Mouse (Mus musculus) right cerebral cortex, adult 2 months (tissue): ENCODE data around the gene Apbb2.

ENCODE experiments used
- DNase-seq, 2 experiments: peaks; one replicate each; pipeline ENCODE4 v3.0.0; 2021 to 2022; ENCODE audit warnings: low spot score in 2 of 2

Gene Apbb2

DNA sequence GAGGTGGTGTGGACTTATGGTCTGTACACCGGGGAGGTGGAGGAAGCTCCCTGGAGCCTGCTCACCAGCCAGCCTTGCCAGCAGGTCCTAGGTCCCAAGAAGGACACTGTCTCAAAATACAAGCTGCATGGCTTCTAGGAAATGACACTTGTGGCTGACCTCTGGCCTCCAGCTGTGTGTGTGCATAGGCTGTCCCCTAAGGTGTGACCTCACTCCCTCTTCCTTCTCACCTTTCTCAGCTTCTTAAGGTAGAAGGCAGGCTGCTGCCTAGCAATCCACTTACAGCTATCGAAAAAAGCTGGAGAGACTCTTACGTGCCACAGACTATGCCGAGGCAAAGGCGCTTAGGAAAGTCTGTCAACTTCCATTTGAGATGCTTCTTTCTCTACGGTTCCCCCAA is 142.8 kb downstream of the Apbb2 start:
- no peak for DNase-seq

DNA sequence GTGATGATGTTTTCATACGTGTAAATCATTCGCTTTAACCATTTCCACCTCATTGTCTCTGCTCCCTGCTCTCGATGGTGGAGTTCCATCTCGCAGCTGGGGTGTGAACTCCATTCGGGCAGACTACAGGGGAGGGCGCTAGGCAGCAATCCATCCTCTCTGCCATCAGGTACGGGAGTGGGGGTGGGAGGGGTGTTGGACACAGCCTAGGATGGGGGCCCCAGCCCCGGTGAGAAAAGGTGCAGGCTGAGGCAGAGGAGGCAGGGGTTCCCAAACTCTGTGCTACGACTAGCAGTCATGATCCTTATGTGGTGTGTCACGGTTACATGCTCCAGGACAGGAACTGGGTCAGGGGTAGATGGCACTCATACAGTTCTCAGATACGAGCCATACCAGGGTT is 144.4 kb downstream of the Apbb2 start:
- DNase-seq: no peak

DNA sequence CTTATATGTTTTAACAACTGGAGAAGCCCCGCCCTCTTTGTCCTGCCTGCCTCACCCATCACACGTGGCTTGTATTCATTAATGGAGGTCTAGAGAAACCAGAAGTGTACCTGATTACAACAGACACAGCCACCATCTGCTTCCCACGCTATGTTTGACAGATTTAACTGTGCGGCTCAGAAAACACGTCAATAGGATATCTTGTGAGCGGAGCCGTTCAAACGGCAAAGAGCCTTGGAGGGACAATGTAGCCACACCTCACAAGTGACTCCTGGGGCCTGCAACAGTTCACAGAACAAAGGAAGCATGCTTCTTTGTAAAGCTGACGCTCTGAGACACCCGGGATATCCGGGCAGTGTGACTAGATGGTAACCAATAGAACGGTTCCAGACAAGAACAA is 145.0 kb downstream of the Apbb2 start:
- no peak for DNase-seq

DNA sequence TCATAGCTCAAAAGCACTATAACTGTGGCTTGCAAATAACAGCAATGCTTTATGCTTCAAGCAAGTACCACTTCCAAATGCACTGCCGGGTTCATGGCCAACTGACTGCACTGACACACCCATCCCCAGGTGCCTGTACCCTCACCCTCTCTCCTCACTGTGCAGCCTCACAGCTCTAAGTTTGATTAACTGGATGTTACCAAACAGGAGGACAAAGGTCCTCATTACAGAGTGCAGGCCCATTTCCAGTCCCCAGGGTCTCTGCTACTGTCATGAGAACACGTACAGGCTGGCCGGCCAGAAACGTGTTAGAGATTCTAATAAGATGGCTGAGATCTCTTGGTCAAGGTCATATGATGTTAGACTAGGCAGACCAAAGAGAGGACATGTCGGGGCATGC is 147.7 kb downstream of the Apbb2 start:
- no peak for DNase-seq

DNA sequence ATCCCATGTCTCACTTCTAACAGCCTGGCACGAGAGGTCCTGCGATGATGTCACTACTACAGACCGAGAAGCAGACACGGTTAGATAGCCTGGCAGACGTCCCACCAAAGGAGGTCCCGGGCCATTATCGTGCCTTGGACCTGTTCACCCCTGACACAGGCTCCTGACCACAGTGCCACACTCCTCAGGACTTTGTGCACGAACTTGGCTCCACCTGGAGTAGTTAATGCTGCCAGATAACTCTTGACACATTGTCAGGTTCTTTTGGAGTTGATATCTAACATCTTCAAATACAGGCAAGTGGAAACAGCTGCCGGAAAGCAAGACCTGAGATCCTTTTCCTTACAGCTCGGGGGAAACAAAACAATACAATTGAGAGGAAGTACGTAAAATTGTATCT is 148.9 kb downstream of the Apbb2 start:
- no peak for DNase-seq

DNA sequence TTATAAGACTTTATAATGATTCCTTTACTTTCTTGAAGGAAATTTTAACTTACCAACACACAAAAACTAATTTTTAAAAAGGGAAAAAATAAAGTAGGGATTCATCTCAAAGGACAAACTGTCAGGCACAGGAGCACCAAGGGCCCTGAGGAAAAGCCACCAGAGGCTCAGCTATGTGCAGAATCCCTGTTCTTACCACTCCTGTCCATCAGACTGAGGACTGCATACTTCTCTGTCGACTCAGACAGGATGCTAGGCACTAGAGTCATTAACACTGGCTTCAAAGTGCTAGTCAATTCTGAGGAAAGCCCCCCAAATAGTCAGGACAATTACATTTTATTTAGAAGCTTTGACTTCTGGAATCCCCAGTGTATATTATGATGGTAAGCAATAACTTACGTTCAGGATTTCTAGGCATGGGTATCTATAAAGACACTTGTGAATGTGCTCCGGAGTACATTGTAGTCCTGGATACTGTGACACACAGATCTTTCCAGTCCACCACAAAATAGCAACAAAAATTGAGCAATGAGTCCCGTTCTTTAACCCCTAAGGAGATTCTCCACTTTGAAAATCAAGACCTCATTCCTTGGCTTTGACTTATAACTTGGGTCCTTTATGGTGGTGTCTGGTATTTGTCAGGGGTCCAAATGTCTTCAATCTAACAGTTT is 150.1 kb downstream of the Apbb2 start:
- no peak for DNase-seq

DNA sequence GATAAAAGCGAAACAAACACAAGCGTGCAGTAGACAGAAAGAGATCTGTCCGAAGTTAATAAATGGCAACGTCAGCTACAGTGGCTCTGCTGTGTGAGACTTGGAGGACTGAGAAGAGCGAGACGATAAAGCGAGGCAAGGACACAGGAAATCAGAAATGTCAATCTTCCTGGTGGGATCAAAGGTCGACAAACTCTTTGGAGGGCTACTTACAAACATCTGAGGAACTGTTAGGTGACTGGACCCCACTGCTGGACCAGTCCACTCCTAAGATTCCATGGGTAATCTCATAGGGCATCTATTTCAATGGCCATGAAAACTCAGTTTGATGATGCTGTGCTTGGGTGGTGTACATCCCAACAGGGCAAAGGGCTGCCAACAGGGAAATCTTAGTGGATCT is 155.9 kb downstream of the Apbb2 start:
- DNase-seq: no peak

DNA sequence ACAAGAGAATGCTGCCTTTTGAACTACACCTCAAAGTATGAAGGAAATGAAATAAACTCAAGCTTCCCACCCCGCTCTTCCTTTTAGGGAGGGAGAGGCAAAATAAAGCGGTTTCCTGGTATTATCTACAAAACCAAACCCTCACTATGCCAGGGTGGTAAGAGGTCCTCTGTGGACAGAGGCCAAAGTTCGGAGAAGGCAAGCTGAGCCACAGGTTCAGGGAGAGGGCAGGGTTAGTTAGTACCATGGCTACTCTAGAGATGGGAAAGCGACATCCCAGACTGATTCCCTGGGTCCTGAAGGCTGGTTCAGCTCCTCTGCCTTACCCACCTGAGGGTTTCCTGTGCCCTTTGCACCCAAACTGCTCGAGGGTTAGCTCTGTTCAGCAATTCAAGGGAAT is 159.7 kb downstream of the Apbb2 start:
- DNase-seq: no peak

DNA sequence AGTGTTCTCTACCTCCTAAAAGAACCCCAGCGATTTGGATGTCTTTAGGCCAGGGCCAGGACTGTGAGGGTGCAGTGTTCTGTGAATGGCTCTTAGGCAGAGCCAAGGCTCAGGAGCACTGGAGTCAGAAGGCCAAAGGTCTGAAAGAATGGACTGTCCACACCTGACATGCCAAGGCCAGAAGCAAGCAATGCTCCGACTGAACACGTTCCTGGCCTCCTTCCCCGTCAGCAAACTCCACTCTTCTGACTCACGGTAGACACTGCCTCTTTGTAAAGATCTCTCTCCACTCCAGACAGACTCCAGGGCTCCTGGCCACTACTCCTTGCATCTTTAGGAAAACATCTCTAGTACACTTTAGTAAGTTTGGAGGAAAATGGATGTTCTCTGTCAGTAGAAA is 163.3 kb downstream of the Apbb2 start:
- DNase-seq: no peak

DNA sequence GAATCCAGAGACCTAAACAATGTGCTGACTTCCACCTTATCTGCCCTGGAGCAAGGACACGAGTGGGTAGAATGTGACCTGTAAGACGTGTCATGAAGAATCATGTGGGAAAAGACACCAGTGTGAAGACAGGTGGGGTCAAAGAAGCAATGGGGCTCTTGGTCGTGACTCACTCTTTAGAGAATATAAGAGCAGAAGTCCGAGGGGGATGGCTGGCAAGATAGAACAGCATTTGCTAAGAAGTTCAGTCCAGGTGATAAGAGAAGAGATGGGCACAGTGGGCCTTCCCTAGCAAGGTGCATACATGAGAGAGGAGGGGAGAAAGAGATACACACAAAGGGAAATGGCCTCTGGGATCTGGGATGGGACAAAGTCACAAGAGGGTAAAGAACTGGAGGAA is 163.8 kb downstream of the Apbb2 start:
- no peak for DNase-seq

DNA sequence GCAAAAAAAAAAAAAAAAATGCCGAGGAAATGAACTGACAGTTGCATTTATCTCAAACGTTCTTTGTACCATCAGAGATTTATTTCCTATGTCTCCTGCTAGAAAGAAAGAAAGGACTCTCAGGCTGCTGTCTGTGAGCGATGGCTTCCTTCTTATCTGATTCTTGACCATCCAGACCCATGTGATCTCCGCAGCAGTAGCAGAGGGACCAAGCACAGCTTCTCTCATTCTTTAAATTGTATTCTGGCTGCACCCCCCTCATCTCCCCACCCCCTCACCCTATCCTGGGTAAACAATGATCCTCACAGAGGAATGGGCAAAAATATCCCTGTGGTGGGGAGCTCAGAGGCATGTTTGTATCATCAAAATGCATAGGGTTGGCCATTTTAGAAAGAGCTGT is 165.5 kb downstream of the Apbb2 start:
- no peak for DNase-seq

DNA sequence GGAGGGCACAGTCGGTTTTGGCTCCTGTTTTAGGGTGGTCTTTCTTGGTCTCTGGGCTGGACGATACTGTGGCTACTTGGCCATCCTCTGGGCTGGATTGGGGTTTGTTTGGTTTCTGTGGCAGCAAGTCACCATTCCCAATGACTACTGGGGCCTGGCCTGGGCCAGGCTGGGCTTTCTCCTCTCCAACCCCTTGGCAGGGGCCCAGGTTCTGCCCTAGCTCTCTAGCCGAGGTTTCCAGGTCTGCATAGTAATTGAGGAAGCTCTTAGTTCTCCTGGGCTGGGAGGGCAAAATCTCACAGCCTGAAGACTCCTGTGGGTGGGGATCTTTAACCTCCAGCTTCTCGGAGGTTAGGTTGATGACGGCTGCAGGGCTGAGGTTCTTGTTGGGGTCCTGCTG is 167.0 kb downstream of the Apbb2 start:
- DNase-seq: no peak

DNA sequence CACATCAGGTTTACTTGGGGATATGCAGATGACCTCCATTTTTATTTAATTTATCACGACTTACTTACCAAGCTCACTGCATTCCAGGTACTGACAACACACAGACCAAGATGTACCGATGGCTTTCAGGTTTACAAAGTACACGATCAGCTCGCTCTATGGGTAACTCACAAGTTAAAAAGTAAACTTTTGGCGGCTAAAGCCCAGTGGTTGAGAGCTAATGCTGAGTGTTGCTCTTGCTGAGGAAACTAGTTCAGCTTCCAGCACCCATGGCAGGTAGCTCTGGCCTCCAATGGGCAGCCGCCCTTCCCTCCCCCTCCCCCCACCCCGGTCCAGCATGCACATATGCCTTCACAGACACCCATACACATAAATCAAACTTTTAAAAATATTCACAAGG is 173.1 kb downstream of the Apbb2 start:
- no peak for DNase-seq

DNA sequence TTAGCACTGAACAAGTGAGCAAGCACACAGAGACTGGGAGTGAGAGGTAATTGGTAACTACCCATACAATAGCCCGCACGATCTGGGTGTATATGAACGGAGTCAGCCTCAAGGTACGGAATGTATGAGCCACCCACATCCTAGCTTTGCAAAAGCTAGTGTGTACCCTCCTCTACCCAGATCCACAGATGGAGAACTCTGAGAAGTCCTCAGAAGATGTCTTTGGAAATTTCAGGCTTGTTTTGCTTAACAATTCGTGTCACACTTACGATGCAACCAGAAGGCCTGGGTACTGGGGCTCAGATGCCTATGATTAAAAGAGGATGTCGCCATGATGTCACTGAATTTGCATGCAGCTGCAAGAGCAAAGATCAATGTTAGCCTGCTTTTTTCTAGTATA is 176.3 kb downstream of the Apbb2 start:
- DNase-seq: no peak

DNA sequence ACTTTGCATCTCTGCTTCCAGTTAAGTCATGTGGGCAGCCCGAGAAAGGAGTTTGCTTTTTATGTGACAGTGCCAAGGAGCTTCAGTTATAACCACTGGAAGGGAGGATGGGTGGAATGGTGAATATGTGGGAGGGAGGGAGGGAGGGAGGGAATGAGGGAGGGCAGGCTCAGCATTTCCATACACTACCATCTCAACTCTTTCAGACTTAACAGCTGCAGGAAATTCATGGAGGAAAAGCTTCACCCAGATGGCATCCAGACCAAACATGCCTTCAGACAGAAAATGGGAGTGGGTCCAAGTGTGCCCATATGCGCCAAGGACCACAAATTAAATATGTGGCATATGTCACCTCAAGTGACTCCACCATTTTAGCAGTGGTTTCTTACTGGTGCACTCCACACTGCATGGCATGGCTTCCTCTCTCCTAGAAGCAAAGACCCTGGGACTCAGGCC is 181.8 kb downstream of the Apbb2 start:
- no peak for DNase-seq

DNA sequence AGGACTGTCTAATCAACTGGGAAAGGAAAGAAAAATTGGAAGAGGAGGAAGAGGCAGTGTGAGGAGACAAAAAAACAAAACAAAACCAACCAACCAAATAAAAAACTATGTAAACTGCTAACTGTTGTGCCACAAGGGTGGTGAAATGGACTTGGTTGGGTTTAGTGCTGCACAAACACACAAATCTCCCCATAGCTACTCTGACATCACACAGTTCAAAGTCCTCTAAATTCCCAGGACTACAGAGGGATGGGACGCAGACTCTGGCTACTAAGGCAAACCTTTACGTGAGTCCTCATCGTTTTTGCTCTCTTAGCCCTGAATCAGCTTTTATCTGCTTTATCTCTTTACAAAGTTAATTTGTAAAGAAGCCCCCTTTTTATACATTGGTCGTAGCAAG is 183.4 kb downstream of the Apbb2 start:
- DNase-seq: no peak

DNA sequence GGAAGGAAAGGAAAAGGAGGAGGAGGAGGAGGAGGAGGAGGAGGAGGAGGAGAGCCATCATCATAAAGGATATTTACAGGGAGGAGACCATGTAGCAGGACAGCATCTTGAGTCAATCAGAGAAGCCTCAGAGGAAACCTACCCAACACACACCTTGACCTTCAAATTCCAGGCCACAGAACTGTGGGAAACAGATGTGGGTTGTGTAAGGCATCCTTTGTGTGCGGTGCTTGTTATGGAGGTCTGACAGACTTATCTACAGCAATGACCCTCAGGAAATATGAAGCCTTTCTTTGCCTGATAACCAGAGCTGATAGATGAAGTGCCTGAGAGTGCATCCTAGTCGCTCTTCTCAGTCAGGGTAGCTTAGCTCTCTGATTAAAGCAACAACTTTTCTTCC is 189.5 kb downstream of the Apbb2 start:
- no peak for DNase-seq

DNA sequence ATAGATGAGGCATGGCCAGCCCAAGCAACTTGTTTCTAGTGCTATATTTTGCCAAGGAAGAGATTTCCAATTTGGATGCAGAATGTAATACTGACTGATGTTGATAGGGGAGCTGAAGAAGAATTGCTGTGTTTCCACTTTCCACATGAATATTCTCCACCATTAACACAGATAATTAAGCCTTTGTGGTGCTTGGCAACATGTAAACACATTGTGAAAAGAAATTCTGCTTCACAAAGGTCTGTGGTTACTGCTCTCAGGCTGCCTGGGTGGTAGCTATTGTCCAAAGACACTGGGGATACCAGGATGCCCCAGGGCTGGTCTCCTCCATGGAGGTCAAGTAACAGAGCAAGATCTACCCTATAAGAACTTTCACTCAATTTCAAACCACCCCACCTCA is 190.5 kb downstream of the Apbb2 start:
- no peak for DNase-seq

DNA sequence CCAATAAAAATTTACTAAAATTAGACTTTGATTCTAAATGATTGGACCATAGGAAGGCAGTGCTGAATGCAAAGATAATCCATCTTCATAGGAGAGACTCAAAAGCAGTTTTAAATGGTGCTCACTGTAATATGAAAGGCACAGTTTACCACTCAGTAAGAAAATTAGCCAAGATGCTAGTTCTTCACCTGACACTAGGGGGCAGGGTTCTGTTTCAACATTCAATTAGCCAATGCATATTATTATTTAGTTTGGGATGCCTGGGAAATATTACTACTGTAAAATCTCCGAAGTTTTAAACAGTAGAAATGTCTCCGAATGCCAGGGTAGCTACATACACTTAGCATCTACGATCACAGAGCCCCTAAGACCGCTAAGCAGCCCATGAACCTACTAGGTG is 194.7 kb downstream of the Apbb2 start:
- DNase-seq: peak; percentile 30 to 55

DNA sequence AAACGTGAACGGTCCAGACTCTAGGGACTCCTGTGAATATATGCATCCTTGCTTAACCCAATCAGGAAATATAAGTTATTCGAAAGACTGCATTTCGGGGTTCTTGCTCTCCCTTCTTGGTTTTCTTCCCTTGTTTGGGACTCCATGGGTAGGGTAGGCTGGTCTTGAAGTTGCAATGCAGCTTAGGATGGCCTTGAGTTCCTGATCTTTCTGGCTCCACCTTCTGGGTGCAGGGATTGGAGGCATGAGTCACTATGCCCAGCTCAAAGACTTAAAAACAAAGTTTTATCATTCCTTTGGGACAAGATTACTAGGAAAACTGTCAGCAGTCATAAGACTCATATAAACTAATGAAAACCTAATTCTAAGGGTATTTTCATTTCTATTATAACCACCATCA is 195.1 kb downstream of the Apbb2 start:
- no peak for DNase-seq

DNA sequence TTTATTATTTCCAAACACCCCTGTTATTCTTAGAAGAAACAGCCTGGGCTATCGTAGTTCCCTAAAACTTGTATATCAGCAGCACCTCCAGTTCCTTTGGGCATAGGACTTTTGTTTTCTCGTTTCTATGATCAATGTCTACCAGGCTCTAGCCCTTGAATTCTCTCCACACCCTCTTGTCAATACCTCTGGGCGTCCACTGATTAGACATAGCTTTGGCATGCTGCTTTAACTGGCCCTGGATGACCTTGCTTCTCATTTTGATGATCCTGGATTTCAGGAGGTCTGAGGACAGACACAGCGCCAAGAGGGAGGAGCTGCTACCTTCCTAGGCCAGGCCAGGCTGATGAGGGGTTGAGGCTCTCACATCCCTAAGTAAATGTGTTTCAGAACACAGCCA is 196.6 kb downstream of the Apbb2 start:
- DNase-seq: no peak

DNA sequence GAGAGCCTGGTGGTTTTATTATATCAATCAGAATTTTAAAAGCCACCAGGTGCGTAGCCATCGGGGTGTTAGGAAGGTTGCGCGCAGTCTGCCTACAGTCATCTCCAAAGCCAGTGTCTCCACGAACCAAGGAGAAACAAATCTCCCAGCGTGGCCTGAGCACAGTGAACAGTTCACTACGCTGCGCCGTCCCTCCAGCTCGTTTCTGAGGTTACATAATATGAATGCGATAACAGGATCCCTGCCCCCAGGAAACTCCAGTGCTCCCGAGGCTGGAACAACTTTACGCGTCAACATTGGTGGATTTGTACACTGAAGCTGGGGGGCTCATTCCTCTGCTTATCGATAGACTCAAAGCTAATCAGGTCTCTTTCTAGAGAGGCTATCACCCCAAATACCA is 197.4 kb downstream of the Apbb2 start:
- no peak for DNase-seq

DNA sequence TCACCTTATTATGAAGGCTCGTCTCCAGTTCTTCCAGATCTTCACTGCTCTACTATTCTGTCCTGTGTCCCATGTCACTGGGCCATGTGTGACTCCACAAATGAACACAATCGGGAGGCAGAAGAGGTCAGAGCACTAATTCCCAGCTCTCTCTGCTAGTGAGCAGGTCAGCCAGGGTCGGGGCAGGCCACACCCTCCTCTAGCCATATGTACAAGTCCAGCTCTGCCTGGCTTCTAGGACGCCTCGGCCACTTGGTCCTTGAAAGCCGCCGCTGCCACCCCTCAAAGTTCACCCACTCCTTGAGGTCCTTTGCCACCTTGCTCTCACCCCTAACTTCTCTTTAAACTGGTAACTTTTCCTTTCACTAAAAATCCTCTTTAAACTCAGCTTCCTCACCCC is 198.6 kb downstream of the Apbb2 start:
- DNase-seq: no peak

DNA sequence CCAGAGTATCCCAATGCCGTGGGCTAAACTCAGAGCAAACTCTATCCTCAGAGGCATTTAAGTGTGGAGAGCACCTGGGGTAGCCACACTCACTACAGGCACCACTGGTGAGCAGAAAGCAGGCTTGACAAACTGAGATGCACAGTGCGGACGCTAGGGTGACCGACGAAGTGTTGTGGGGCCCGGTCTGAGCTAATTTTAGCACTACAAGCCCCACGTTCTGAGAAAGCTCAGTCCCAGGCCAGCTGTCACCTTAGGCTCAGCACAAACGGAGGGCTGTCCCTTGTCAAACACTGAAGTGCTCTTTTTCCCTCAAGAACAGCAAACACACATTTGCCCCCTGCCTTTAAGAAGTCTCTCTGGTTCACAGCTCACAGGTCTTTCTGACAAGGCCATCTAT is 201.3 kb downstream of the Apbb2 start:
- DNase-seq: no peak
